Mouse (Mus musculus) brain, embryonic 14.5 days (tissue): ENCODE measurements around the gene Nprl2.

Experiments
- CTCF ChIP-seq: fragments of 200-500 bp; IDR thresholded peaks from 2 replicates; pipeline ENCODE4 v1.5.1; 2012; ENCODE audit warnings: inconsistent platforms, mild to moderate bottlenecking, moderate library complexity, borderline replicate concordance; ENCODE audit not compliant: insufficient read depth, insufficient read length; ENCODE audit errors: extremely low read depth
- POLR2A ChIP-seq: fragments of 200-500 bp; IDR thresholded peaks from 2 replicates; pipeline ENCODE4 v1.6.1; 2012; ENCODE audit warnings: mild to moderate bottlenecking, inconsistent platforms, borderline replicate concordance; ENCODE audit not compliant: poor library complexity, insufficient read depth, insufficient read length, severe bottlenecking; ENCODE audit errors: extremely low read depth

DNA sequence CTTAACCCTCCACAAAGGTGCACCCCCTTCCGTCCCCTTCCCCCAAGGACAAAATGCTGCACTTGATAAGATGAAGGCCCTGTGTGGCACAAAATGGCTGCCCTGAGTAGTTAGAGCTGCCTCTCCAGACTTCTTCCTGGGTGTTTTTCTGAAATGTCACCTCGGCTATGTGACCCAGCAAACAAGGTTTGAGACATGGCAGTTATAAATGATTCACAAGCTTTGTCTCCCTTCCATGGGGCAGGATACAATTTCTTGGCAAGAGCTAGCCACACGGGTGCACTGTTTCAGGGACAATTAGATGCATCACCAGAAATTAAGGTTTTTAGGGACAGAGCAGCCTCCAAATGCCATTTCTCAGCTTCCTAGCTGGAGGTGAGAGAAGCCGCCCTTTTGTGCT, 1.6 kb upstream of the Nprl2 start:
- TF ChIP-seq CTCF (no peak), POLR2A (no peak)
